37 mouse cellular contexts compared by ENCODE assay signal in the genomic region with DNA sequence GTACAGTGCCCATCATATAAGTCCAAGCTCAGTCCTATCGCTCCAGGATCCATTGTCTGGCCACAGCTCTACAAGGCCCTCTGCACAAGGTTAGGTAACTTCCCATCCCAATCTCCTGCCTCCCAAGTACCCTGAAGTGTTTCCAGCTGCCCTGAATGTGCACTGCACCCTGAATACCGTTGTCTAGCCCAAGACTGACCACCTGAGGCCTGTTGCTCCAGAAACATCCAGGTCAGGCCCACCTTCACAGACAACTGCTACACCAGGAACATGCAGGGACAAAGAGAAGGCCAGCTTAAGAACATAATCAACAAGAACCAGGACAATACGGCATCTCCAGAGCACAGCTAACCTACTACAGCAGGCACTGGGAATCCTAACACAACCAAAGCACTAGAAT. TPM values are rescaled to one million over a fixed set of nuclear protein-coding genes. Genes with fewer than 3 reads are reported as not detected.
"Had no signal": no experiment of that assay in that cellular context is flagged by ENCODE, and none has a peak within 500 bp of the region (broad histone marks: within the 10 kb centered on the region; RNA-seq: fewer than 3 reads in every experiment).

No protein-coding gene starts in this region.

- ATAC-seq: hindbrain, embryonic 16.5 days; inflammation-experienced regulatory T-cells, adult 6 months; intestine, embryonic 16.5 days had no signal

- H3K9ac ChIP-seq: heart, embryonic 12.5 days; hindbrain, embryonic 12.5 days; hindbrain, embryonic 14.5 days; limb, embryonic 12.5 days; liver, embryonic 14.5 days had no signal

- H3K4me1 ChIP-seq: heart, embryonic 12.5 days; hindbrain, embryonic 10.5 days; hindbrain, embryonic 12.5 days; limb, embryonic 12.5 days had no signal

- H3K4me3 ChIP-seq: gastrocnemius, adult 2 months; heart, adult 2 months; heart, embryonic 12.5 days; hindbrain, embryonic 10.5 days; hindbrain, embryonic 12.5 days; layer of hippocampus, adult 2 months; left cerebral cortex, adult 2 months; limb, embryonic 12.5 days had no signal

- DNase-seq: gastrocnemius, adult 2 months; gastrocnemius, postnatal 10 days; gastrocnemius, postnatal 25 days; heart, adult 2 months; heart, postnatal 14 days; heart, postnatal 4 days; kidney, adult 18-20 months; kidney, adult 8-10 months; kidney, postnatal 10 days; kidney, postnatal 25 days; kidney, postnatal 4 days; liver had no signal

- H3K27ac ChIP-seq: gastrocnemius, adult 2 months; heart, adult 2 months; hindbrain, embryonic 10.5 days; hindbrain, embryonic 12.5 days; hindbrain, embryonic 14.5 days; layer of hippocampus, adult 2 months; left cerebral cortex, adult 2 months; limb, embryonic 12.5 days; liver, embryonic 14.5 days had no signal

- H3K27me3 ChIP-seq: heart, embryonic 12.5 days; hindbrain, embryonic 12.5 days; limb, embryonic 12.5 days had no signal

- H3K9me3 ChIP-seq: heart, embryonic 12.5 days; hindbrain, embryonic 10.5 days; hindbrain, embryonic 12.5 days; limb, embryonic 12.5 days had no signal

- H3K36me3 ChIP-seq: heart, embryonic 12.5 days; hindbrain, embryonic 10.5 days; hindbrain, embryonic 12.5 days; limb, embryonic 12.5 days had no signal

- H3K4me2 ChIP-seq: heart, embryonic 12.5 days; hindbrain, embryonic 12.5 days; hindbrain, embryonic 14.5 days; limb, embryonic 12.5 days; liver, embryonic 11.5 days had no signal

RNA-seq across cellular contexts. Expression of a gene that starts 31.7 kb away (rescaled TPM):
- total RNA-seq: granulocyte monocyte progenitor cell, adult 5-6 weeks; heart, postnatal 14 days; layer of hippocampus, adult 2 months; layer of hippocampus, postnatal 10 days; layer of hippocampus, postnatal 25 days; left cerebral cortex, adult 2 months; left cerebral cortex, postnatal 14 days; left cerebral cortex, postnatal 36 days had no signal
- polyA plus RNA-seq: frontal cortex, adult 2 months; heart, adult 2 months; heart, embryonic 12.5 days; heart, embryonic 14.5 days; heart, embryonic 16.5 days; hindbrain, embryonic 10.5 days; hindbrain, embryonic 12.5 days; hindbrain, embryonic 14.5 days; hindbrain, embryonic 16.5 days; inflammation-experienced regulatory T-cells, adult 6 months; intestine, embryonic 16.5 days; kidney, embryonic 14.5 days; kidney, embryonic 16.5 days; limb, embryonic 12.5 days; limb, embryonic 14.5 days; liver, embryonic 11.5 days; liver, embryonic 14.5 days; liver, embryonic 16.5 days had no signal

RNA-seq across cellular contexts. Expression of a gene that starts 31.7 kb away (rescaled TPM):
- total RNA-seq: gastrocnemius, adult 2 months; granulocyte monocyte progenitor cell, adult 5-6 weeks; heart, adult 2 months; heart, postnatal 14 days; heart, postnatal 4 days; layer of hippocampus, postnatal 10 days; left cerebral cortex, adult 2 months; left cerebral cortex, postnatal 14 days; left cerebral cortex, postnatal 36 days had no signal
- polyA plus RNA-seq: frontal cortex, adult 2 months; heart, adult 2 months; heart, embryonic 12.5 days; heart, embryonic 14.5 days; heart, embryonic 16.5 days; hindbrain, embryonic 10.5 days; hindbrain, embryonic 12.5 days; hindbrain, embryonic 14.5 days; hindbrain, embryonic 16.5 days; inflammation-experienced regulatory T-cells, adult 6 months; intestine, embryonic 16.5 days; kidney, embryonic 14.5 days; kidney, embryonic 16.5 days; limb, embryonic 12.5 days; limb, embryonic 14.5 days; liver, embryonic 11.5 days had no signal

RNA-seq across cellular contexts. Expression of a gene that starts 36.5 kb away (rescaled TPM):
- total RNA-seq: granulocyte monocyte progenitor cell, adult 5-6 weeks had no signal
- polyA plus RNA-seq: heart, embryonic 12.5 days; hindbrain, embryonic 10.5 days; inflammation-experienced regulatory T-cells, adult 6 months; kidney, embryonic 14.5 days; kidney, embryonic 16.5 days; limb, embryonic 12.5 days; liver, embryonic 11.5 days had no signal

RNA-seq across cellular contexts. Expression of a gene that starts 55.6 kb away (rescaled TPM):
- total RNA-seq: gastrocnemius, adult 2 months; gastrocnemius, postnatal 10 days; gastrocnemius, postnatal 25 days; gastrocnemius, postnatal 4 days; granulocyte monocyte progenitor cell, adult 5-6 weeks; heart, adult 2 months; heart, postnatal 14 days; heart, postnatal 4 days; layer of hippocampus, adult 2 months; layer of hippocampus, postnatal 10 days; layer of hippocampus, postnatal 25 days; left cerebral cortex, adult 2 months; left cerebral cortex, postnatal 14 days; left cerebral cortex, postnatal 36 days had no signal
- polyA plus RNA-seq: frontal cortex, adult 2 months; heart, adult 2 months; heart, embryonic 12.5 days; heart, embryonic 14.5 days; hindbrain, embryonic 10.5 days; hindbrain, embryonic 12.5 days; hindbrain, embryonic 14.5 days; hindbrain, embryonic 16.5 days; inflammation-experienced regulatory T-cells, adult 6 months; intestine, embryonic 16.5 days; kidney, embryonic 14.5 days; kidney, embryonic 16.5 days; limb, embryonic 12.5 days; liver, embryonic 11.5 days; liver, embryonic 14.5 days; liver, embryonic 16.5 days had no signal
